Mouse (Mus musculus) right cerebral cortex, postnatal 10 days (tissue): ENCODE measurements around the gene Vezf1.
"Not testable (repeated sequence)": the region's sequence is repeated elsewhere in the genome, so short reads cannot be mapped to it uniquely, and the experiment has no call there.

Source experiments
- DNase-seq, 2 experiments: peaks; one replicate each; pipeline ENCODE4 v3.0.0; 2021; ENCODE audit warnings: low spot score in 2 of 2

The Vezf1 gene

GRCm38 (mm10) chr11:88067586-88068410, at the start of gene Vezf1:
Gene Vezf1, plus strand, starts transcription at chr11:88068279.
- DNase-seq, result peak; percentile 82

DNA sequence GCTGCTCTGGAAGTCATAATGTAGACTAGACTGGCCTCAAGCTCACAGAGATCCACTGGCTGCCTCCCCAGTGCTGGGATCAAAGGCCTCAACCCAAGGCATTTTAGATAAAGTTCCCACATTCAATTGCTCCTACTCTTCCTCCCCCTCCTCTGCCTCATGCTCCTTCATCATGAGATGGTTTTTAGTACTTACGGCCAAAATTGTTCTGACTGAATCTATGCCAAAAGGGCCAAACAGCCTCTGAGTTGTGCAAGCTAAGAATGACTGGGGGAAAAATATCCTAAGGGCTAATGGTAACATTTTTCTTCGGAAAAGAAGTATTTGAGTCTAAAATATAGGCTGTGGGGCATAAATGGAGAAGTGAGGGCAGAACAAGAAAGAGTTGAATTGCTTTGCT, 44.1 kb upstream of the Vezf1 start:
- DNase-seq, result no peak

DNA sequence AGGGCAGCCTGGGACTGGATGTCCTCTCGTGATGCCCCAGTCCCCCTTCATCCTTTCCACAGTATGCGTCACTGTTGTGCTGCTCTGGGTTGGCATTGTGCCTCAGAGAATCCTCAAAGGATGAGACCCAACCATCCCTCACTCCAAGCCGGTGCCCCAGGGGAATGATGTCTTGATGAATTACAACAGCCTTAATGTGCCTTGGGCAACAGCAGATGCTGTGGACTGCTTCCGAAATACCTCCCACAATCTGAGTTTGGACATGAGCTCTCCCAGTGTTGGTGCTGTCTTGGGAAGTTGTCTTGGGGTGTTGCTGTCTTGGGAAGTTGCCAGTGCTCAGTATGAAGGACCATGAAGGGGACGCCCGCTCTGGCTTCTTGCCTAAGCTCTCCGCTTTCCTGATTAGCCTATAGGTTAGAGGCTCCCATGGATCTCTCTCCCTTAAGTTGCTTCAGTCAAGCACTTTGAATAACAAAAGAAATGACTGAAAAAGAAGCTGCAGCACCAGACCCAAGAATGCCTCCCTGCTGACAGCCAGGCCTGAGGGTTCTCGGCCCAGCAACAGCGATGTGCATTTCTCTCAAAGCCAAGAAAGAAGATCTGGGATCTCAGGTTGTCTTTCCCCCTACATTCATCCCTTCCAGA, 40.6 kb upstream of the Vezf1 start:
- DNase-seq, result no peak

DNA sequence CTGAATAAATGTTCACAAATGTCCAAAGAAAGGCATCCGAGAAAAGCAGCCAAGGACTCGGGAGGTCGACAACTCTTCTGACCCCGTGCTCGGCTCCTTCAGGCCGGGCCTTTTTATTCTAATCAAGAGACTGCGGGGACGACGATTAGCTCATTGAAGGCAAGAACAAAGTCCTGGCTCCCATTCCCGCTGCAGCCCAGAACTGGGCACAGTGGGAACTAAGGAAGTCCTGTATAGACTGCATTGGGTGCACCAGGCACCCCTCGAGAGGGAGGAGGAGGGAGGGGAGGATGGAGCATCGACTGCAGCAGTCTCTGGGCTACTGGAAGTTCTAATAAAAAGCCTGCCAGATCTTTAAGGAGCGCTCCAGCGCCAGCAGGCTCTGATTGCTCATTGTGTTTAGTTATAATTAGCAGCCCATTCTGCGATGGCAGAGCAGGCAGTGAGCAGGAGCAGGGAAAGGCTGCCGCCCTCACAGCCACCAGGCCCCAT, 39.8 kb upstream of the Vezf1 start:
- DNase-seq, result peak; percentile 67 to 76

GRCm38 (mm10) chr11:88030219-88030618, 37.9 kb upstream of the Vezf1 start:
- DNase-seq, result no peak

DNA sequence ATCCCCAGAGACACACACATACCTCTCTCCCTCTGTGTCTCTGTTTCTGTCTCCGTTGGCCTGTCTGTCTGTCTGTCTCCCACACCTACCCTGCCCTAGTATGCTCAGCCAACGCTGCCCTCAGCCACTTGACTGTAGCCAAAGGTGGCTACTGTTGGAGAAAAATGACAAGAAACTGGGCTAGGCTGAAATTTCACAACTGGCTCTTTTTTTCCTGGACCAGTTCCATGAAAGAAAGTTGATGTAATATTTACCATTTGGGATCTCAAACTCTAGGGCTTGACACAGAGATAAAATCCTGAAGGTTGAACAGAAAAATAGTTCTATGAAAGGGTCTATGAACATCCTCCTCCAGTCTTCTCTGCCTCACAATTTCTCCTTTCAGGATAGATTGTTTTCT, 37.2 kb upstream of the Vezf1 start:
- DNase-seq, result no peak

- no peak for DNase-seq
Measured at GRCm38 (mm10) chr11:88031753-88032152, 36.3 kb upstream of the Vezf1 start.

- no peak for DNase-seq
Measured at GRCm38 (mm10) chr11:88035970-88036369, 32.1 kb upstream of the Vezf1 start.

GRCm38 (mm10) chr11:88036761-88037251, 31.3 kb upstream of the Vezf1 start:
- peak; percentile 21 to 26 for DNase-seq

DNA sequence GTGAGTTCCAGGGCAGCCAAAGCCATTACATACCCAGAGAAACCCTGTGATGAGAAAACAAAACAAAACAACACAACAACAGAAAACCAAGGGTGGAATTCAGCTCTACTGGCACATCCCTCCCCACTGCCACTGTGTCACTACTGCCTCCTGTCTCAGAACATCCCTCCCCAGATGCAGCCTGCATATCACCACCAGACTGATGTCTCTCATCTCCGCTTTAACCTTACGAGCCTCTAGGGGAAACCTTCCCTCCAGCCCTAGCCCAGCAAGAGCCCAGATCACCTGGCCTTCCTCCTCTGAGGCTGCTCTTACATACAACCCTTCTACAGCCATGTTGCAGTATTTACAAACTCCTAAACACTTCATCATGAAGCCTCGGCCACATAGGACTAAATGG, 30.7 kb upstream of the Vezf1 start:
- DNase-seq, result no peak

DNA sequence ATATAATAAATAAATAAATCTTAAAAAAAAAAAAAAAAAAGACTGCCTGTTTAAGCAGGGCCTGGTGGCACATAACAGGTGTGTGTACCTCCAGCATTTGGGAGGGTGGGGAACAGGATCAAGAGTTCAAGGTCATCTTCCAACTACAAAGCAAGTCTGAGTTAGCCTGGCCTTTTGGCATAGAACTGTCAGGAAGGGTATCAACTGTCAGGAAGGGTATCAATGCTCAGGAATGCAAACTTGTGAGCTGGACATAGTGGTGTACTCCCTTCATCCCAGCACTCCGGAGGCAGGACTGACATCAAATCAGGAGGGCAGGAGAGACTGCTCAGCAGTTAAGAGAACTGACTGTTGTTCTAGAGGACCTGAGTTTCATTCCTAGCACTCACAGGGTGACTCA, 29.0 kb upstream of the Vezf1 start:
- DNase-seq, result no peak

DNA sequence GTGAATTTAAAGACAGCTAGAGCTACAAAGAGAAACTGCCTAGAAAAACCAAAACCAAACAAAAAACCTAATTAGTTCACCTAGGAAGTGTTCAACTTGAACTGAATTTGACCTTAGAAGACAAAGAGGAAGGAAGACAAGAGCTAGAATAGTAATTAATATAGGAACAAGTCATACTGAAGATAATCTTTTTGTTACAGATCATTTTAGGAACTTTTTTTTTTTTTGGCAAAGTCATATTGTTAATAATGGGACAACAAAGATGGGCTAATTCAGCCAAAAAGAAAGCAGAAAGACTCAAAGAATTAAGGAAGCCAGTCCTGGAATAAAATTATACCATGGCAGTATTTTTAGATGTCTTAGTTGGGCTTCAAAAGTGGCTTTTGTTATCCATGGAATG, 23.8 kb upstream of the Vezf1 start:
- DNase-seq, result no peak

GRCm38 (mm10) chr11:88045159-88045558, 22.9 kb upstream of the Vezf1 start:
- not testable (repeated sequence) for DNase-seq

- DNase-seq, result no peak
Measured at GRCm38 (mm10) chr11:88045878-88046277, 22.2 kb upstream of the Vezf1 start.

DNA sequence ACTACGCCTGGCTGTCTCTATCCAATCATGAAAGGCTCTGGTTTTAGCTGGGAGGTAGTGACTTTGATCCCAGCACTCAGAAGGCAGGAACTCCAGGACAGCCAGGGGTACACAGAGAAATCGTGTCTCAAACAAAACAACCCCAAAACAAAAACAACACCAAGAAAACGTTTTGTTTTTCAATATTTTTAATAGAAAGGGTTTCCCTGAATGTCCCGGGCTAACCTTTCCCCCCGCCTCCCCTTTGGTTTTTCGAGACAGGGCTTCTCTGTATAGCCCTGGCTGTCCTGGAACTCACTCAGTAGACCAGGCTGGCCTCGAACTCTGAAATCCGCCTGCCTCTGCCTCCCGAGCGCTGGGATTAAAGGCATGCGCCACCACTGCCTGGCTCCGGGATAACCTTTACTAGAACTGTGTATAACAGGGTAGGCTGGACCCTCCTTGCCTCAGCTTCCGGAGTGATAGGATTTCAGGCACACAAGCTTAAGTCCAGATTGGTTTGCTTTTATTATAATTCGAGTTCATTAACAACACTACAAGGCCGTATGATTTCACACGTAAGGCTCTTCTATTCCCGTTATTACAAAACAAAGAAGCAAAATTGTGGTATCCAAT, 21.6 kb upstream of the Vezf1 start:
- peak in 1 of 2 experiments; percentile 27 for DNase-seq

- peak; percentile 99 for DNase-seq
Measured at GRCm38 (mm10) chr11:88046944-88047794, 20.9 kb upstream of the Vezf1 start, which contains the start of gene Srsf1. Gene Srsf1, plus strand, starts transcription at chr11:88047373.

GRCm38 (mm10) chr11:88047871-88048531, 20.1 kb upstream of the Vezf1 start:
- DNase-seq, result peak; percentile 84 to 86

DNA sequence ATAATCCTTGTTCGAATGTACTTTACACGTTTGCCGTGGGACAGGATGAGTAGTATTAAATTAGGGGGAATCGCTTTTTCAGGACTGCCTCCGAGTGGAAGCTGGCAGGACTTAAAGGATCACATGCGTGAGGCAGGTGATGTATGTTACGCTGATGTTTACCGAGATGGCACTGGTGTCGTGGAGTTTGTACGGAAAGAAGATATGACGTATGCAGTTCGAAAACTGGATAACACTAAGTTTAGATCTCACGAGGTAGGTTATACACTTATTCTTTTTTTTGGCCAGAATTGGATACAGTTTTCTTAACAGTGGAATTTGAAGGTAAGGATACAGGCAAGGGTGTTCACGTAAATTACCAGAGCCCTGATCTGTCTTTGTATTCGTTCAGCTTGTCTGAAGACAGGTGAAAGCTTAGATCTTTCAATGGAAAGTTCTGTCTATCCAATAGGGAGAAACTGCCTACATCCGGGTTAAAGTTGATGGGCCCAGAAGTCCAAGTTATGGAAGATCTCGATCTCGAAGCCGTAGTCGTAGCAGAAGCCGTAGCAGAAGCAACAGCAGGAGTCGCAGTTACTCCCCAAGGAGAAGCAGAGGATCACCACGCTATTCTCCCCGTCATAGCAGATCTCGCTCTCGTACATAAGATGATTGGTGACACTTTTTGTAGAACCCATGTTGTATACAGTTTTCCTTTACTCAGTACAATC, 19.0 kb upstream of the Vezf1 start:
- DNase-seq, result no peak

GRCm38 (mm10) chr11:88049732-88050131, 18.3 kb upstream of the Vezf1 start:
- no peak for DNase-seq

- DNase-seq, result no peak
Measured at GRCm38 (mm10) chr11:88052638-88053037, 15.4 kb upstream of the Vezf1 start.
